Mouse (Mus musculus) hindbrain, embryonic 12.5 days (tissue): ENCODE measurements around the gene Dhx40. TPM values are rescaled to one million over a fixed set of nuclear protein-coding genes. Genes with fewer than 3 reads are reported as not detected.
"Not testable (repeated sequence)": the region's sequence is repeated elsewhere in the genome, so short reads cannot be mapped to it uniquely, and the experiment has no call there.

ENCODE experiments used
- ATAC-seq: fragments of 200-750 bp; cut with Nextera tagmentation; 2 replicates; pipeline ENCODE4 v1.8.0; 2017; ENCODE audit warnings: moderate TSS enrichment; ENCODE audit not compliant: low FRiP score
- H3K27ac ChIP-seq: fragments of 300-500 bp; sonication (generic); 2 replicates; pipeline ENCODE4 v1.5.1; 2016; ENCODE audit warnings: mild to moderate bottlenecking
- H3K27me3 ChIP-seq: fragments of 300-500 bp; sonication (generic); 2 replicates; pipeline ENCODE4 v1.6.1; 2016; ENCODE audit warnings: mild to moderate bottlenecking
- H3K36me3 ChIP-seq: fragments of 300-500 bp; sonication (generic); 2 replicates; pipeline ENCODE4 v1.6.1; 2016; ENCODE audit warnings: mild to moderate bottlenecking
- H3K4me1 ChIP-seq: fragments of 300-500 bp; sonication (generic); 2 replicates; pipeline ENCODE4 v1.6.1; 2016
- H3K4me2 ChIP-seq: fragments of 300-500 bp; sonication (generic); replicated peaks from 2 replicates; pipeline ENCODE4 v1.6.1; 2016; ENCODE audit warnings: mild to moderate bottlenecking
- H3K4me3 ChIP-seq: fragments of 300-500 bp; sonication (generic); 2 replicates; pipeline ENCODE4 v1.5.1; 2016; ENCODE audit warnings: mild to moderate bottlenecking
- H3K9ac ChIP-seq: fragments of 300-500 bp; sonication (generic); 2 replicates; pipeline ENCODE4 v1.6.1; 2016; ENCODE audit warnings: mild to moderate bottlenecking, moderate library complexity
- H3K9me3 ChIP-seq: fragments of 300-500 bp; sonication (generic); replicated peaks from 2 replicates; pipeline ENCODE4 v1.6.1; 2016; ENCODE audit warnings: mild to moderate bottlenecking
- WGBS: fragments of 180-500 bp; shearing (Covaris S2); methylation state at CpG from one replicate; pipeline ENCODE4 v1.1.7; 2016; 5-methylcytosine and 5-hydroxymethylcytosine counted together
- polyA plus RNA-seq: library from polyadenylated mRNA; unstranded; fragments of >200 nt; fragmentation: Nextera tagmentation; extraction: Ambion mirVana; gene quantifications from 2 replicates; pipeline ENCODE4 v1.2.1, GENCODE M21; 2016

Gene Dhx40
- polyA plus RNA-seq, 1 experiment from 2014 or later: 39.0 TPM

DNA sequence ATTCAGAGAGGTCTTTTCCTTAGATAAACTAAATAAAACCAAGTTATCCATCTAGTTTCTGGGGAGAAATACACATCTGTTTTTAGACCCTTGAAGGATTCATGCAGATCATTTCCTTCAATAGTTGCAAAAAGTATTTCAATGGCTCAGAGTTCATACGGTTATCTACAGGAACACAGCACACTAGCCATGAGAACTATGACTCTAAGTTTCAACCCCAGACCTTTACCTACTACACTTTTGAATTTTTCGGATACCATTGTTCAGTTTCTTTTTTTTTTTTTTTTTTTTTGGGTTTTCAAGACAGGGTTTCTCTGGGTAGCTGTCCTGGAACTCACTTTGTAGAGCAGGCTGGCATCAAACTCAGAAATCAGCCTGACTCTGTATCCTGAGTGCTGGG lies 68.1 kb downstream of the Dhx40 start:
- ATAC-seq: no peak
- 87% methylated on average over 2 of the region's 2 CpGs for WGBS

DNA sequence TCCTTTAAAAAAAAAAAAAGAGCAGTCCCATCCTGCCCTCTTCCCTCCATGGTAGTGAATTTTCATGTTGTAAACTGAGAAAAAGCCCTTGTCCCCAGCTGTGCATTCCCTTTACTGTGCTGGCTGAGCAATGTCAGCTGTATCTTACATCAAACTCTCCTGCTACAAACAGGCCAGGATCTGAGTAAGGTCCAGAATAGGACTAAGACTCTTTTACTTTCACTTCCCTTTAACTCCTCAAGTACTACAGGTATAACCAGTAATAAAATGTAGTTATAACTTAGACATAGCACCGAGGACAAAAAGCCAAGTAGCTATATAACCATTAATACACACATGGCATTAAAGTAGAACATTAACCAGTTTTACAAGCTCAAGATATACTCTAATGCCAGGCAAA lies 68.6 kb downstream of the Dhx40 start:
- H3K36me3 ChIP-seq: no peaks in the 10 kb centered on the region
- no peak overlapping the region for H3K9ac ChIP-seq
- H3K27ac ChIP-seq: no peak overlapping the region
- H3K27me3 ChIP-seq: no peaks in the 10 kb centered on the region
- no peak overlapping the region for H3K4me3 ChIP-seq
- H3K4me1 ChIP-seq: no peaks in the 10 kb centered on the region
- H3K4me2 ChIP-seq: no peak overlapping the region
- no peaks in the 10 kb centered on the region for H3K9me3 ChIP-seq
- no peak for ATAC-seq
- 97% methylated on average over 1 of the region's 1 CpGs for WGBS

More for the DNA sequence above, 68.1 kb downstream of the Dhx40 start:
- no peak overlapping the region for H3K9ac ChIP-seq
- no peak overlapping the region for H3K4me2 ChIP-seq
- H3K4me3 ChIP-seq: no peak overlapping the region
- no peaks in the 10 kb centered on the region for H3K27me3 ChIP-seq
- no peaks in the 10 kb centered on the region for H3K36me3 ChIP-seq
- no peak overlapping the region for H3K27ac ChIP-seq
- no peaks in the 10 kb centered on the region for H3K4me1 ChIP-seq
- H3K9me3 ChIP-seq: no peaks in the 10 kb centered on the region

DNA sequence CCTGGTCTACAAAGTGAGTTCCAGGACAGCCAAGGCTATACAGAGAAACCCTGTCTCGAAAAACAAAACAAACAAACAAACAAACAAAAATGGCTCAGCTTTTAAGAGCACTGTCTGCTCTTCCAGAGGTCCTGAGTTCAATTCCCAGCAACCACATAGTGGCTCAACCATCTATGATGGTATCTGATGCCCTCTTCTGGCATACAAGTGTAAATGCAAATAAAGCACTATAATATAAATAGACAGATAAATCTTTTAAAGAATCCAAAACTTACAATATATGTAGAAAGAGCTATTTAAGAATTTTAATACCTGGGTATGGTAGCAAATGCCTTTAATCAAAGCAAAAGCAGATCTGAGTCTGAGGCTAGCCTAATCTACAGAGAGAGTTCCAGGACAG lies 69.2 kb downstream of the Dhx40 start:
- H3K27ac ChIP-seq, H3K4me3 ChIP-seq, H3K36me3 ChIP-seq, H3K9ac ChIP-seq, H3K4me1 ChIP-seq, H3K27me3 ChIP-seq, ATAC-seq, H3K4me2 ChIP-seq, H3K9me3 ChIP-seq: not testable (repeated sequence)
- 78% methylated on average over 1 of the region's 1 CpGs for WGBS

DNA sequence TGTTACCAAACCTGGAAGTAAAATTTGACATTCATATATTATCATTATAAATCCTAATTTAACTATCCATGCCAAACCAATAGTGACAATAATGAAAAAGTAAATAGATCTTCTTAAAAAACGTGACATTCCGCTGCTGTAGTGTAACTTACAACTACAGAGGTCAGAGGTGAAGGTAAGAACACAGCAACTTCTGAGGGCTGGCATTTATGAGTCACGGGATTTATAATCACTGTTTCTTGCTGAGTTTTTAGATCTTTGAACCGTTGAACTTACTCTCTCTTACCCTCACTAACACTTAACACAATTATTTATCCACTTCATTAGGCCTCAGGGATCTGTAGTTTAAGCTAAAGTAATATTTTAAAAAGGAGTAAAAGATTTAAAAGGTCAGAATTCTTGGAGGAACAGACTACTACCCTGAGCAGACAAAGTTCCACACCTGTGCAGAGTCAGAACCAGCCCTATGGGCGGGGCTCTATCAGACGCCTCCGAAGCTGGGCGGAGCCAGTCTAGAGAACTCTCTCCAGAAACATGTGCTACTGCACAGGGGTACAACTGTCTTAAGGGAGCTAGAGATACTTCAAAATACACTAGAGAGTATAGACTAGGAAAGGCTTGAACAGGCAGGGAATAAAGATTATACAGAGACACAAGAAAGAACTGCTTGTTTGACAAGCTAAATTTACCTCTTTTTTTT lies 70.1 kb downstream of the Dhx40 start:
- H3K4me1 ChIP-seq: no peaks in the 10 kb centered on the region
- 89% methylated on average over 8 of the region's 8 CpGs for WGBS
- ATAC-seq: no peak
- no peaks in the 10 kb centered on the region for H3K9me3 ChIP-seq
- no peak overlapping the region for H3K4me2 ChIP-seq
- no peak overlapping the region for H3K27ac ChIP-seq
- H3K36me3 ChIP-seq: no peaks in the 10 kb centered on the region
- no peaks in the 10 kb centered on the region for H3K27me3 ChIP-seq
- H3K9ac ChIP-seq: no peak overlapping the region
- H3K4me3 ChIP-seq: no peak overlapping the region

DNA sequence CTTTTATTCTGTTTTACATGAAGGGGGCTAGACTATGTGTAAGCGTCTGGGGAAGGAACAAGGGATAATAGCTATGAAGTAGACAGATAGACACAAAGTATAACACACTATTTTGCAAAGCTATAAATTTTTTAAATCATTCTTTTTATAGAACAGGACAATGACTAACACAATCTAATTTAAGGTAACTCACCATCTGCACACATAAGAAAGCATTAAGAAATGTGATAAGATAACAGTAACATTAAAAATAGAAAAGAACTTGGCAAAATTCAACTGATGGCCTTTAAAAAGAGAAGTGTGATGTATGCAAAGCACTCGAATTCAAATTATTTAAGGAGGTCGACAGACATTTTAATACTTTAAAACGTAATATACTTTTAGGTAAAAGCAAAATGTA lies 72.6 kb downstream of the Dhx40 start:
- Histone ChIP-seq H3K4me3 (no peak overlapping the region), H3K4me1 (no peaks in the 10 kb centered on the region), H3K9me3 (no peaks in the 10 kb centered on the region), H3K27ac (no peak overlapping the region), H3K9ac (no peak overlapping the region), H3K27me3 (no peaks in the 10 kb centered on the region), H3K4me2 (no peak overlapping the region), H3K36me3 (peaks cover 14% of the 10 kb centered on the region)
- no peak for ATAC-seq
- 95% methylated on average over 4 of the region's 4 CpGs for WGBS

DNA sequence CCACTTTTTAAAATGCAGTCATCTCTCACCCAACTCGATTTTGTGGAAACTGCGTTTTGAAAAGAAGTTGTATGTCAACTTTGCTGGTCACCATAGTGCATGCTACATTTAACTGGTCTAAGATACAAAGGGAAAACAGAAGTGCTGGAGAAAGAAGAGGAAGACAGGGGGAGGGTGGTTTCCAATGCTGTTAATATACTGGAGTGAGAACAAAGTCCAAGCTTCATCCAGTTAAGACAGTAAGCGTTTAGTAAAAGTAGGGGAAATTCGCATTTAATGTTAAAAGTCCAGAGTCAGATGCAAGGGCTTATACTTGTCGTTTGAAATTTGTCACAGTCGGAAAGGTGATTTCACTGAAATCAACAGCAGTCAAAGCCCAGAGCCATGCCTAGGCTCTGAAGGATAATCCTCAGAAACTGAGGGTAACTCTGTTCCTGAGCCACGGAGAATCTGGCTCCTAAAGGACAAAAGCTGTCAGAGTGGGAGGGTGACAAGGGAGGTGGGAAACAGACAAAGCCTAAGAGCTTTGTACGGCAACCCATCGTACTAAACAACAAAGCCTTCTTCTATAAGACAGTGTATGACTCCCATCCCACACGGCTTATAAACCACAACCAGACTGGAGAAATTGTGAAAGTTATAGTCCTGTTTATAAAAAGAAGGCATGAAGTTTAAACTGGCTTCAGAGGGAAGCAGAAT lies 73.2 kb downstream of the Dhx40 start:
- Histone ChIP-seq H3K9ac (no peak overlapping the region), H3K27ac (no peak overlapping the region)
- WGBS: 80% methylated on average over 10 of the region's 10 CpGs

DNA sequence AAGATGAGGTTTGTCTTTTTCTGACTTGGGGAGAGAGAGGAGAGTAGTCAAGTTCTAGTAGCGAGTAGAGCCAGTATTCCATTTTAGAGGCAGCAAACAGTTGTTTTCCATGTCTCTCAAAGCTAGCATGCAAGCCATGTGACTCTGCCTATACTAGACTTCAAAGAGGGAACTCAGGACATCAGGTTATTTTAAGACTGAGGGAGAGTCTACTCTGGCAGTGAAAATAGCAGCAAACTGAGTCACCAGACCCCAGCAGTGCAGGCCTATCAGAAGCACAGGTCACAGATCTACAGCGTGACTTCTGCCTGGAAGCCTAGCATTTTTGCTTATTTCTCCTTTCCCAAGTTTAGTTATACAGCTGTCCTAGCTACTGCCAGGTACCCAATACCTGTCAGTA lies 76.1 kb downstream of the Dhx40 start:
- H3K27me3 ChIP-seq: no peaks in the 10 kb centered on the region
- no peak overlapping the region for H3K9ac ChIP-seq
- 94% methylated on average over 2 of the region's 2 CpGs for WGBS
- no peak overlapping the region for H3K27ac ChIP-seq
- H3K4me3 ChIP-seq: no peak overlapping the region
- no peaks in the 10 kb centered on the region for H3K9me3 ChIP-seq
- no peaks in the 10 kb centered on the region for H3K4me1 ChIP-seq
- peaks cover 24% of the 10 kb centered on the region for H3K36me3 ChIP-seq
- no peak for ATAC-seq
- no peak overlapping the region for H3K4me2 ChIP-seq

More for the DNA sequence above, 73.2 kb downstream of the Dhx40 start:
- Histone ChIP-seq H3K4me2 (no peak overlapping the region), H3K4me3 (no peak overlapping the region), H3K27me3 (no peaks in the 10 kb centered on the region), H3K4me1 (no peaks in the 10 kb centered on the region), H3K36me3 (peaks cover 17% of the 10 kb centered on the region), H3K9me3 (no peaks in the 10 kb centered on the region)
- no peak for ATAC-seq

DNA sequence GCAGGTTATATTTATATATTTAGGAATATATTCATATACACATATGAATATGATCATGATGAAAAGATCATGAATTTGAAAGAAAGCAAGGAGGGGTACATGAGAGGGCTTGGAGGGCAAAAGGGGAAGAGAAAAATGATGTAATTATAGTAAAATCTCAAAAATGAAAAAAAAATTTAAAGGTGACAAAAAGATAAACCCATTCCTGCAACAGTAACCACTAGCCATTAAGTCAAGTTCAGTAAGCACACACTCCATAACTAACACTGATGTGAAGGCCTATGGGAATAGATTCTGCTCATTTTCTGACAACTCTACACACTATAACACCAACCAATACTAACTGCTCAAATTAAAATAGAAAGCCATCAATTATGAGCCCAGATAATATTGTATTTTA lies 81.9 kb downstream of the Dhx40 start:
- no peak for ATAC-seq
- no peak overlapping the region for H3K9ac ChIP-seq
- H3K9me3 ChIP-seq: no peaks in the 10 kb centered on the region
- H3K36me3 ChIP-seq: peaks cover 46% of the 10 kb centered on the region
- no peaks in the 10 kb centered on the region for H3K27me3 ChIP-seq
- H3K27ac ChIP-seq: no peak overlapping the region
- H3K4me1 ChIP-seq: no peaks in the 10 kb centered on the region
- H3K4me2 ChIP-seq: no peak overlapping the region
- no peak overlapping the region for H3K4me3 ChIP-seq

DNA sequence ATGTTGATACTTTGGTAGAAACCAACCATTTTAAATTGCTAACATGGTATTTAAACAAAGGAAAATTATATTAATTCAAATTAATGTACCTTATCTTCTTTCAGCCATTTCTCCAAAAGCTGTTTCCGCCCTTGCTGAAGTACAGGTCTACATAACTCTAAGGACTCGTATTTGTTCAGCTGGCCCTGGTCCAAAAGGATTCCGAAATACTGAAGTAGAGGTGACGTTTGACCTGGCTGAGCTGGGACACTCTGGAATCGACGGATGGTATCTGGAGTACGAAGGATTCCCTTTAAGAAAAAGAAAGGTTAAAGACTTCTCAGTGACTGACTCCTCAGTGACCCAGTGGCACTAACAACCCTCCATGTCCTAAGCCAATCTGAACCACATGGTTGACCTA lies 82.6 kb downstream of the Dhx40 start:
- no peak for ATAC-seq
- H3K4me1 ChIP-seq: no peaks in the 10 kb centered on the region
- peaks cover 47% of the 10 kb centered on the region for H3K36me3 ChIP-seq
- H3K9me3 ChIP-seq: no peaks in the 10 kb centered on the region
- H3K27ac ChIP-seq: no peak overlapping the region
- no peak overlapping the region for H3K4me3 ChIP-seq
- H3K9ac ChIP-seq: no peak overlapping the region
- H3K4me2 ChIP-seq: no peak overlapping the region
- 94% methylated on average over 7 of the region's 7 CpGs for WGBS
- no peaks in the 10 kb centered on the region for H3K27me3 ChIP-seq

DNA sequence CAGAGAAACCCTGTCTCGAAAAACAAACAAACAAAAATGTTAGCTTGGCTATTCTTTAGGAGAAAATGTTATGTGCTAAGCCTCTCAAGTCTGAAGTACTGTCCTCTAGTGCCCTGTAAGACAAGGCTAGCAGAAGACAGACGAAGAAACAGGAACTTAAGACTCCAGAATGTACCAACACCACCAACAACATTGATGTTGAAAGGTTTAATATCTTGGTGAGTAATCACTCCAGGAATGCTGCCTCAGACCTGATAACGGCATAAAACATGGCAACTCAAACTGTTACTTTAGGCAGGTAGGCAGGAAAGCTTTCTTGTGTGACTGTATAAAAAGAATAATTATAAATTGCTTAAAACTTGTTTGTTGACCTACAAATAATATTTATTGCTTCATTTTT lies 83.5 kb downstream of the Dhx40 start:
- H3K27ac ChIP-seq: no peak overlapping the region
- no peak for ATAC-seq
- H3K4me2 ChIP-seq: no peak overlapping the region
- WGBS: 92% methylated on average over 3 of the region's 3 CpGs
- peaks cover 51% of the 10 kb centered on the region for H3K36me3 ChIP-seq
- H3K27me3 ChIP-seq: no peaks in the 10 kb centered on the region
- no peak overlapping the region for H3K4me3 ChIP-seq
- H3K4me1 ChIP-seq: no peaks in the 10 kb centered on the region
- no peak overlapping the region for H3K9ac ChIP-seq
- H3K9me3 ChIP-seq: no peaks in the 10 kb centered on the region

DNA sequence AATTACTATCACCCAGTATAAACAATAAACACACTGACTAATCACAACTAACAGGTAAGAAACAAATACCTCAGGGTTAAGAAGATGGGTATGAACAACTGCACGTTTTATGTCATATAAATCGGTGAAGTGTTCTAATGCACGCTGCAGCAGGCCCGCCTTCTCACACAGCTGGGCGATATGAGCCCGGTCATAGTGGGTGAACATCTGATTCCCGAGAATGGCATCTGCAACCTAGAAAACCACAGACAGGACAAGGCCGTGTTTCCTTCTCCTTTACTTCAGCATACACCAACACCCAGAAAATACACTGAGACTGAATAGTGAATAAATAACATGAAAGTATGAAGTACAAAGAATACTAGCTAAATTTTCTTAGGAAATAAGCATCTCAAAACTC lies 88.2 kb downstream of the Dhx40 start:
- Histone ChIP-seq H3K4me2 (no peak overlapping the region), H3K9ac (no peak overlapping the region), H3K9me3 (no peaks in the 10 kb centered on the region), H3K36me3 (peaks cover 62% of the 10 kb centered on the region), H3K4me3 (no peak overlapping the region), H3K27me3 (no peaks in the 10 kb centered on the region), H3K27ac (no peak overlapping the region), H3K4me1 (no peaks in the 10 kb centered on the region)
- WGBS: 93% methylated on average over 8 of the region's 8 CpGs
- ATAC-seq: no peak
